Mouse (Mus musculus) thymus, adult 2 months (tissue): ENCODE data around the gene Cox7a2l.

Experiments
- CTCF ChIP-seq: fragments of 200-500 bp; IDR thresholded peaks from 2 replicates; pipeline ENCODE4 v1.5.1; 2012; ENCODE audit warnings: mild to moderate bottlenecking, control low read depth, low read length, moderate library complexity, borderline replicate concordance; ENCODE audit not compliant: control insufficient read depth, poor library complexity, insufficient read depth; ENCODE audit errors: extremely low read depth
- POLR2A ChIP-seq: fragments of 200-500 bp; IDR thresholded peaks from 2 replicates; pipeline ENCODE4 v1.6.1; 2012; ENCODE audit warnings: mild to moderate bottlenecking, low read length, control low read depth, moderate library complexity; ENCODE audit not compliant: control insufficient read depth, poor library complexity, insufficient read depth; ENCODE audit errors: extremely low read depth

GRCm38 (mm10) chr17:83521881-83522280 lies 4.8 kb upstream of the Cox7a2l start:
- TF ChIP-seq CTCF, result no peak
- no peak for TF ChIP-seq POLR2A
